Mouse (Mus musculus): ENCODE results near the gene Tspan18. TPM values are rescaled to one million over a fixed set of nuclear protein-coding genes. Genes with fewer than 3 reads are reported as not detected.

Gene Tspan18
- total RNA-seq (2017): 0.12 and 0.23 TPM in 2 replicates

DNA sequence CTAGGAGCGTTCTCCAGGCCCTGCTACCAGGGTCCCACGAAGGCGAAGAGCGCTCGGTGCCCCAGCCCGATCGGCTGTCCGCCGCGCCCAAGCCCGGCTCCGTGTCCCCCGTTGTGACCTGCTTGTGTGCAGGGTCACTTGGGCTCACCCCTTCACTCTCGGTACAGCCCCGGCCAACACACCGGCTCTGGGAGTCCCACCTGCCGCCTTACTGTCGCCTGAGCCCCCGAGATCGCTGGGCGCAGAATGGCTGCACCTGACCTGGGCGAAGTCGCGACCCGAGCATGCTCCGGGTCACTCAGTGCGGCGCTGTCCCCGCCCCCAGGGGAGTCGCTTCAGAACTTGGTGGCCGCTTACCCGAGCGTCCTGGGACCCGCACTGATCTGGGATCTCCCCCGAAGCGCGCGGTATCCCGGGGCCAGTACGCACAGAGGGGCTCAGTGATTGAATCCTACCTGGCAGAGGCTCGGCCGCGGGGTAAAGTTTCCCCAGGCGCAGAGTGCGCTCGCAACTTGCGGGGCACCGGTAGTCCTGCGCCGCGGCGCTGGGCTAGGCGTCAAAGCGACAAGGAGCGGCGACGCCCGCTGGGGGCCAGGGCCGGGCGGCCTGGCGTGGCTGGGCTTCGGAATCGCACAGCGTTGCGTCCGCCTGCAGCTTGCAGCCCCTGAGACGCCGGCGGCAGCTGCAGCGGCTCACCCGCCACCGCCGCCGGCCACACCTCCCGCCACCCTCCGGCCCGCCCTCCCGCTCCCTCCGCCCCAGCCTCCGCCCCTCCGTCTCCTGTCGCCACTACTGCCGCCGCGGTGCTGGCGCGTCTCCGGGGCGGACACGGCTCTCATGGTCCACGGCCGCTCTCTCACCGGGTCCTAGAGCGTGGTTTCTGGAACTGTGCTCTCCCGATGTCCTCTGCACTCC is at the start of gene Tspan18:
Gene Tspan18 (minus strand): TSS at position 689 of the 915 bp plus-strand sequence.
- no peak for ATAC-seq (ENCODE audit: extremely low read depth, insufficient number of reproducible peaks, low FRiP score, poor library complexity, severe bottlenecking)

- ATAC-seq (ENCODE audit: extremely low read depth, insufficient number of reproducible peaks, low FRiP score, poor library complexity, severe bottlenecking): no peak
Observed at GRCm38 (mm10) chr2:93383831-93384230, 49.5 kb upstream of the Tspan18 start.

DNA sequence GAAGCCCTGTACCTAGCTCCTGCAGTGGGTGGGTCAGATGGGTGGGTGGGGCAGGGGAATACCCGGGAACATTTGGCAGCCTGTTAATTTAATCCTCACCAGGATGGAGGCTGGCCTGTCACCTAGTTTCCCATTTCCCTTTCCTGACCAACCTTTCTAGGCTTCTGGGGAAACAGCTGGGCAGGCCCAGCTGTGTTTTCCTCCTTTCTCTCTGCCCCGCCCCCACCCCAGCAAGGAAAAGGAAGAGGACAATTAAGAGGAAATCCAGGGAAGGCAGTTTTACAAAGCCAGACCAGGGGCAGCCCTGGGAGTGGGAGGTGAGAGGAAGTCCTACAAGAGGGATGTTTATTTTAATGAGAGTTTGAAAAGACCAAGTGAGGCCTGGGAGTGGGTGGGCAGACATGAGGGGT is 46.4 kb upstream of the Tspan18 start:
- no peak for ATAC-seq (ENCODE audit: extremely low read depth, insufficient number of reproducible peaks, low FRiP score, poor library complexity, severe bottlenecking)

DNA sequence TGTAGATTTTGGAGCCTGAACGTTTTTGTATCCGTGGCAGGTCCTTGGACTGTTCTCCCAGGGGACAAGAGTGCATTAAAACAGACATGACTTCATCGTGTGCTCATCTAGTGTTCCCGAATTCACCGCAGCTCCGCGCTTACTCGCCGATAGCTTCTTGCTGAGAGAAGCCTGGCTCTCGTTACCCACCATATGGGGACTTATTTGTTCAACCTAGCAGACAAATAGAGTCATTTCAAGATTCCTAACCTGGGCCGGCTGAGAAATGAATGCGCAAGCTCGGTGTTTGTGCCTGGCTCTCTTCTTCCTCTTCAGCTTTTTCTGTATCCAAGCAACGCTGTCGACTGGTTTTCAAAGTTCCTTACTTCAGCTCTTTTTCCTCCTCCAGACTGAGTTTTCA is 43.5 kb upstream of the Tspan18 start:
- no peak for ATAC-seq (ENCODE audit: extremely low read depth, insufficient number of reproducible peaks, low FRiP score, poor library complexity, severe bottlenecking)

DNA sequence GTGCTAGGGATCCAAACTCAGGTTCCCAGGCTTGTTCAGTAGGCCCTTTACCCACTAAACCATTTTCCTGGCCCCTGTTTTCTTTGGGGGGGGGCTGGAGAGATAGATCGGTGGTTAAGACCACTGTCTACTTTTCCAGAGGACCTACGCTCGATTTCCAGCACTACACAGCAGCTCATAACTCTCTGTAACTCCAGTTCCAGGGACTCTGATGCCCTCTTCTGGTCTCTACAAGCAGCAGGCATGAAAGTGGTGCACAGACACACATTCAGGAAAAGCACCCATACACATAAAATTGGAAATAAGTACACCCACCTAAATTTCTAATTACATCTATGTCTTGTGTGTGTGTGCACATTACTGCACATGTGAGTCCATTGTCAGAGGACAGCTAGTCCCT is 42.9 kb upstream of the Tspan18 start:
- ATAC-seq (ENCODE audit: extremely low read depth, insufficient number of reproducible peaks, low FRiP score, poor library complexity, severe bottlenecking): no peak

GRCm38 (mm10) chr2:93372872-93373271 is 38.6 kb upstream of the Tspan18 start:
- no peak for ATAC-seq (ENCODE audit: extremely low read depth, insufficient number of reproducible peaks, low FRiP score, poor library complexity, severe bottlenecking)

- no peak for ATAC-seq (ENCODE audit: extremely low read depth, insufficient number of reproducible peaks, low FRiP score, poor library complexity, severe bottlenecking)
Observed at GRCm38 (mm10) chr2:93372097-93372571, 37.8 kb upstream of the Tspan18 start.

DNA sequence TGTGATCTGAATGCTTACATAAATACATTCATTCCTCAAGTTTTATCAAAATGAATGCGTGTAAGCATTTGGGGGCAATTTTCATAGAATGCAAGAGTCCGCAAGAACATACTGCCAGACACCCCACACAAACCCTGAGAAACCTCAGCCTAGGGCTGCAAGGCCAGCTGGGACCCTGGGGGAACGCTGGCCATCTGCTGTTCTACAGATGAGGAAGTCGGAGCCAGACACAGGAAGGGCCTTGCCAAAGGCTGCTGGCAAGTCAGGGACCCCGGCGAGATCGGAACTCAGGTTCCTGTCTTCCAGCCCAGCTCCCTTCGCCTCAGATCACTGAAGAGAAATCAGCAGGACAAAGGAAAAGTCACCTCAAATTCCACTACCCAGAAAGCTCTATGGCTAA is 34.6 kb upstream of the Tspan18 start:
- ATAC-seq (ENCODE audit: extremely low read depth, insufficient number of reproducible peaks, low FRiP score, poor library complexity, severe bottlenecking): no peak

- no peak for ATAC-seq (ENCODE audit: extremely low read depth, insufficient number of reproducible peaks, low FRiP score, poor library complexity, severe bottlenecking)
Observed at GRCm38 (mm10) chr2:93367962-93368361, 33.7 kb upstream of the Tspan18 start.

DNA sequence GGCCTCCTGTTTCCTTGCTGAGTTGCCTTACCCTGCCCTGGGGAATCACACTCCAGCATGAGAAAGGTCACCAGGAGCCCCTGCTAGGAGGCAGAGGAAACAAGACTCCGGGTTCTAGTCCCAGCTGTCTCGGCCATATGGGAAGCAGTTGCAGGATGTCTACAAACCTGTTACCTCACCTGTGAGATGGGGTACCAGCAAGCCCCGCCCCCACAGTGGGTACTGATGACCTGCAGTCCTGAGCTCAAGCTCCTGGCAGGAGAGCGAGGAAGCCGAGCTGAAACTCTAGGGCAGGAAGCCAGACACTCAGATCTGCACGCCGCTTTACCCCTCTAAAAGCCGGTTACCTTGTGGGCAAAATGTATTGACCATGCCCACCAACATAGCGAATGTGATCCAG is 31.1 kb upstream of the Tspan18 start:
- ATAC-seq (ENCODE audit: extremely low read depth, insufficient number of reproducible peaks, low FRiP score, poor library complexity, severe bottlenecking): no peak

DNA sequence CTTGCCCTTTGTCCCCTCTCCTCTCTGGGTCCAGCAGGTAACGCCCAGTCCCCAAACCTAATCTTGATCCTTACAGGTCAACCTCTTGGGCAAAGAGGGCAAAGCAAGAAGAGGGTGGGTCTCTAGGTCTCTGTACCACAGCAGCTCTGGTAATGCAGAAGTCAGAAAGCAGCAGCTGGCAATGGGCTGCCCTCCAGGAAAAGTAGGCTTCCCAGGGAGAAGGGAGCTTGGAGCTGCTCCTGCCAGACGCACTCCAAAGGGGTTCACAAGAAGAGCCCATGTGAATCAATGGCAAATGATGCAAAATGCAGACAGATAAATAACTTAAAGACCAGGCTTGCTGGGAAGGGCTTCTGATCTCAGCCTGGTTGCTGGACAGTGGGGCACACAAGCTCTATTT is 30.6 kb upstream of the Tspan18 start:
- ATAC-seq (ENCODE audit: extremely low read depth, insufficient number of reproducible peaks, low FRiP score, poor library complexity, severe bottlenecking): no peak

DNA sequence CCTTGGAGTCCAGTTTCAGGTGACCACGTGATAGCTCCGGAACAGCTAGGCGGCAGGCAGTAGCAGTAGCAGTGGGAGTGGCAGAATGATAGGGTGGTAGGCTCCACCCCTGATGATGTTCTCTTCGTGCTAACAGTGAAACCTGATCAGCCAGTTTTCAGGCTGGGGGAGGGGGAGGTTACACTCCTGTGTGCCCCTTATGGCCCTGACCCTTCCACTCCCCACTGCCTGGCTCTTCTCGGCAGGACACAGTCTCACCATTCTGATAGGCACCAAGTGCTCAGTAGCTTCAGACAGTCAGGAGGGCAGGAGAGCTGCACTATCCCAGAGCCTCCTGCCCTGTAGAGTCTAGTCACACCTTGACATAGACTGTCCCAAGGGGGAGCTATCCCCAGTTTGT is 27.1 kb upstream of the Tspan18 start:
- no peak for ATAC-seq (ENCODE audit: extremely low read depth, insufficient number of reproducible peaks, low FRiP score, poor library complexity, severe bottlenecking)

GRCm38 (mm10) chr2:93360310-93360709 is 26.0 kb upstream of the Tspan18 start:
- no peak for ATAC-seq (ENCODE audit: extremely low read depth, insufficient number of reproducible peaks, low FRiP score, poor library complexity, severe bottlenecking)

- no peak for ATAC-seq (ENCODE audit: extremely low read depth, insufficient number of reproducible peaks, low FRiP score, poor library complexity, severe bottlenecking)
Observed at GRCm38 (mm10) chr2:93357391-93357790, 23.1 kb upstream of the Tspan18 start.

DNA sequence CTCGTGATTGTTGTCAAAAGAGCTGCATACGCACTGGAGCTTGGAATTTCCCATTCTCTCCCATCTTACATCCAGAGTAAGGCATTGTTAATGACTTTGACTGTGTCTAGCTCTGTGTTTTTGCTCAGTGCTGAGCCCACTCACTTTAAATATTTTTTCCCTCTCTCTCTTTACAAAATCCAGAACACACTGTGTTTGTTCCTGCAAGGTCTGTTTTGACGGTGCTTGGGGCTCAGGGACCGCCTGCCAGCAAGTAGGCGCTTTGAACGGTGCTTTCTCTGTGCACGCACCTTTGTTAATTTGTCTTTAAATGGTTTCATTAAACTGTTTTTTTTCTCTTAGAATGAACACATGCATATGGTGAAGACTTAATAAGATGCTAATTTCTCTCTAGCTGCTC is 21.5 kb upstream of the Tspan18 start:
- no peak for ATAC-seq (ENCODE audit: extremely low read depth, insufficient number of reproducible peaks, low FRiP score, poor library complexity, severe bottlenecking)

DNA sequence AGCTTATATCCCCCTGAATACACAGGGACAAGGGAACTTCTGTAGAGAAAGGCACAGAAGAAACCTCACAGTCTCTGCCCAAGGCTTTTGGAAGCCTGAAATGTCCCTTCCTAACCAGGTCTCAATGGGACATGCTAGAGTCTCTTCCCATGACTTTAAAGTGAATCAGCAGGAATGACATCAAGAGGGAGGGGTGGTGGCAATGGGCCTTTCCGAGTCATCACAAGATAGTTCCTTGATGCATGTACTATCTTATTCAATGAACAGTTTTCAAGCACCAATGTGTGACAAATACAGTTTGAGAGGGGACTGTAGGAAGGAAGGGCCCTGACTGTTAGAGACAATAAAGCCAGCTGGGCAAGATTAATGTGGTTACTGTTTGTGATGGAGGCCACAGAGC is 20.3 kb upstream of the Tspan18 start:
- ATAC-seq (ENCODE audit: extremely low read depth, insufficient number of reproducible peaks, low FRiP score, poor library complexity, severe bottlenecking): no peak

DNA sequence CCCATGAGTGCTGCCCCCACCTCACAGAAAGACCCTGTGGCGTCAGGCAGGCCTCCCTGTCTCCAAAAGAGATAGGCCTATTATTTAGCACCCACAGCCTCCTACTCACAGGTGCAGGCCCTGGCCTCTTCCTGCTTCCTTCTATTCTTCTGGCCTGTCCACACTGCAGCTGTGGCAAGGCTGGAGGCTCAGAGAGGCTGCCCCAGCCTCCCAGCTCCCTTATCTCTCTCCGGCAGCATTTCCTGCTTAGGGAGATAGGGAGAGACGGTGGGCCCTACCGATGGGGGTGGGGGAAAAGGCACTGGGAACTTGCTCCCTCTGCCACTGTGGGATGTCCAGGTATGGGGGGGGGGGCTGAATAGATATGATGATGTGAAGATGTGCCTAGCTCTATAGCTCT is 19.4 kb upstream of the Tspan18 start:
- ATAC-seq (ENCODE audit: extremely low read depth, insufficient number of reproducible peaks, low FRiP score, poor library complexity, severe bottlenecking): no peak

DNA sequence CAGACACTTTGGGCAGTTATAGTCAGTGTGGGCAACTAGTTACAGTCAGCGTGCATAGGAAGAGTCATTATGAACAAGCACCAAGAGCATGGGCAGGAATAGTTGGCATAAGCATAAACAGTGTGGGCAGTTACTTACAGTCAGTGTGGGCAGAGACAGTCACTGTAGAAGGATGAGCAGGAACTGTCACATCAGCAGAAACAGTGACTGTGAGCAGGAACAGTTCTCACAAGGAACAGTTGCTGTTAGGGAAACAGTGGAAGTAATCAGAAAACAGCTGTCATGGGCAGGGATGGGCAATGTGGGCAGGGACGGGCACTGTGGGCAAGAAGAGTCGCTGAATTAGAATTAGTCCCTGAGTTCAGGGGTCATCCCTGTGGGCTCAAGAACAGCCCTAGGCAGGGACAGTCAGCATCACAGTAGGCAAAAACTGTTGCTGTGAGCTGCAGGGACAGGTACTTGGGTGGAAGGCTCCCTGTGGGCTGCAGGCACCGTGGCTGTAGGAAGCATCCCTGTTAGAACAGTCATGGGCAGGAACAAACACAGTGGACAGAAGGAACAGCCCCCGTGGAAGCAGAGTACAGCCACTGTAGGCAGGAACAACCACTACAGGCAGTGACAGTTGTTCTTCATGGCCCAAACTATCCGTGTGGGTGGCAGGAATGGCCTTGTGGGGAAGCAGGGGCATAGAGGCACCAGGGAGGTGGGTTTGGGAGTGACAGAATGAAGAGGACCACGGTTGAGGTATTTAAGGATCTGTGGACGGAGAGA is 18.8 kb upstream of the Tspan18 start:
- no peak for ATAC-seq (ENCODE audit: extremely low read depth, insufficient number of reproducible peaks, low FRiP score, poor library complexity, severe bottlenecking)

- no peak for ATAC-seq (ENCODE audit: extremely low read depth, insufficient number of reproducible peaks, low FRiP score, poor library complexity, severe bottlenecking)
Observed at GRCm38 (mm10) chr2:93351352-93351751, 17.0 kb upstream of the Tspan18 start.

DNA sequence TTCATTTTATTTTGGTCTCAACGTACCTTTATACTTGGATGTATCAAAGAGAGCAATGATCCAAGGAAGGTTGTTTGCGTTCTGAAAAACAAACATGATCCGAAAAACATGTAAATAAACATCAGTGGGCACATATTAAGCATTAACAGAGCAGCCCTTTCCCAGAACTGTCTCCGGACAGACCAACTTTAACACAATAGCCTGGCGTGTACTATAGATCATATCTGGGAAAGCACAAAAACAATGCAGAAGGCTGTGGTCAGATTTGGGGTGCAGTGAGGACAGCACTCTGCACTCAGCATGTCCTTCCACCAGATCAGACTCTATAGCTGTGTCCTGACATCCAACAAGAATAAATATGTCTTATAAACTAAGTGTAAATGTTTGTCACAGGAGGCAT is 12.7 kb upstream of the Tspan18 start:
- no peak for ATAC-seq (ENCODE audit: extremely low read depth, insufficient number of reproducible peaks, low FRiP score, poor library complexity, severe bottlenecking)

Measured in neutrophil, adult 5-6 weeks (primary cell).